9 mouse cellular contexts compared by ENCODE assay signal in the genomic region with DNA sequence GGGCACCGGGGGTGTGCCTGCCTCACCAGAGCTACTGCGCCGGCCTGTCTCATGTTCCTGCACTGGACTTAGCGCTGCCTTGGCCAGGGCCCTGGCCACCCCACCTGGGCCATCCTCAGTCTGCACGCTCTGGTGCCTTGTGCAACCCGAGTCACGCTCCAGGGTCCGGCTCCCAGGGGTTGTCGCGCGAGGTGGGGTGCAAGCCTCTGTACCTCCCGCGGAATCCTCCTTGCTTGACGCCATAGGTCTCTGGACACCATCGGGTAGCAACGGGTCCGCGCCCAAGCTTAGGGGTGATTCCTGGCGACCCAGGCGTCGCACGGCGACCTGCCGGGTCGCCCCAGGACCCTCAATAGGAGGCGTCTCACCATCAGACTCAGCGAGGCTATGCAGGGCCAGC. TPM values are rescaled to one million over a fixed set of nuclear protein-coding genes. Genes with fewer than 3 reads are reported as not detected.
DNase-seq lines count a peak whose midpoint lies in the region; ATAC-seq and TF ChIP-seq lines count a peak whose summit lies in the region.
"Had no signal": no experiment of that assay in that cellular context is flagged by ENCODE, and none has a peak within 500 bp of the region (broad histone marks: within the 10 kb centered on the region; RNA-seq: fewer than 3 reads in every experiment).

No protein-coding gene starts in this region.

- DNase-seq in heart, adult 9 months (ENCODE audit: low spot score in 2 of 2), result no peak
- no peak for DNase-seq in ES-E14 (ENCODE audit: low read depth, low spot score)
- no peak for DNase-seq in limb, embryonic 14.5 days (ENCODE audit: low spot score)
- no peak for DNase-seq in ovary, postnatal 14 days (ENCODE audit: low spot score)
- no peak for DNase-seq in ovary, postnatal 10 days (ENCODE audit: low spot score)
- DNase-seq in right cerebral cortex, postnatal 25 days, result no peak

- peak overlapping the region; percentile 49 for H3K4me3 ChIP-seq in heart, embryonic 11.5 days (ENCODE audit: low read depth, low read length)
- H3K4me3 ChIP-seq in ES-E14 (ENCODE audit: insufficient read depth in 1 of 2, low read depth in 1 of 2, low read length in 2 of 2, poor library complexity in 1 of 2, severe bottlenecking in 1 of 2), result peak overlapping the region; percentile 67 to 86
- H3K4me3 ChIP-seq in forebrain, embryonic 12.5 days (replicated peaks), result peak overlapping the region; percentile 37
- peak overlapping the region; percentile 48 for H3K4me3 ChIP-seq in limb, embryonic 14.5 days (replicated peaks; ENCODE audit: low read length)

- no peaks in the 10 kb centered on the region for H3K36me3 ChIP-seq in heart, embryonic 11.5 days (ENCODE audit: control insufficient read depth, insufficient read depth, low read length)
- peaks cover 18% of the 10 kb centered on the region for H3K36me3 ChIP-seq in ES-E14 (ENCODE audit: control insufficient read depth, insufficient read depth, low read length, poor library complexity, severe bottlenecking)
- H3K36me3 ChIP-seq in forebrain, embryonic 12.5 days (replicated peaks), result peaks cover 65% of the 10 kb centered on the region
- no peaks in the 10 kb centered on the region for H3K36me3 ChIP-seq in limb, embryonic 14.5 days (ENCODE audit: control insufficient read depth, insufficient read depth, low read length)

- peak overlapping the region; percentile 95 for H3K4me2 ChIP-seq in heart, embryonic 11.5 days
- H3K4me2 ChIP-seq in forebrain, embryonic 12.5 days, result peak overlapping the region; percentile 66
- peak overlapping the region; percentile 88 for H3K4me2 ChIP-seq in limb, embryonic 14.5 days (replicated peaks; ENCODE audit: low read depth, low read length, severe bottlenecking)

- H3K9me3 ChIP-seq in heart, embryonic 11.5 days (replicated peaks; ENCODE audit: control insufficient read depth, low read length), result no peaks in the 10 kb centered on the region
- H3K9me3 ChIP-seq in ES-E14 (ENCODE audit: control insufficient read depth, insufficient read depth, low read depth, low read length), result no peaks in the 10 kb centered on the region
- no peaks in the 10 kb centered on the region for H3K9me3 ChIP-seq in forebrain, embryonic 12.5 days
- no peaks in the 10 kb centered on the region for H3K9me3 ChIP-seq in limb, embryonic 14.5 days (ENCODE audit: control insufficient read depth, low read length)

- 22% methylated on average over 27 of the region's 27 CpGs for WGBS in heart, embryonic 11.5 days (ENCODE audit: insufficient replicate concordance)
- WGBS in forebrain, embryonic 12.5 days, result 25% methylated on average over 27 of the region's 27 CpGs
- WGBS in limb, embryonic 14.5 days, result 24% methylated on average over 27 of the region's 27 CpGs

- in situ Hi-C loops in ES-E14 (cut with MboI; ENCODE audit: low sequenced_read_pairs in 2 of 2, unreplicated experiment in 2 of 2), result no loop called here

- peaks cover 74% of the 10 kb centered on the region for H3K27me3 ChIP-seq in heart, embryonic 11.5 days (ENCODE audit: control insufficient read depth, insufficient read depth, low read length)
- peaks cover 79% of the 10 kb centered on the region for H3K27me3 ChIP-seq in forebrain, embryonic 12.5 days
- peaks cover 19% of the 10 kb centered on the region for H3K27me3 ChIP-seq in limb, embryonic 14.5 days (ENCODE audit: control insufficient read depth, insufficient read depth, low read length)

- H3K9ac ChIP-seq in heart, embryonic 11.5 days (ENCODE audit: low read depth, low read length), result peak overlapping the region; percentile 50; the same call in 1 of the 2 replicates
- H3K9ac ChIP-seq in ES-E14 (ENCODE audit: insufficient read depth, low read depth, low read length, poor library complexity, severe bottlenecking), result peak overlapping the region; percentile 87
- 0 out of 2 replicates have a peak overlapping the region, but pooled peaks have one; percentile 40 for H3K9ac ChIP-seq in forebrain, embryonic 12.5 days
- peak overlapping the region; percentile 62 for H3K9ac ChIP-seq in limb, embryonic 14.5 days (ENCODE audit: low read depth, low read length, severe bottlenecking)

- H3K27ac ChIP-seq in heart, embryonic 11.5 days (ENCODE audit: low read depth, low read length), result no peak overlapping the region
- no peak overlapping the region for H3K27ac ChIP-seq in ES-E14 (ENCODE audit: insufficient read depth, low read depth, low read length, poor library complexity, severe bottlenecking)
- no peak overlapping the region for H3K27ac ChIP-seq in forebrain, embryonic 12.5 days
- no peak overlapping the region for H3K27ac ChIP-seq in limb, embryonic 14.5 days (replicated peaks; ENCODE audit: low read depth, low read length)

- H3K4me1 ChIP-seq in heart, embryonic 11.5 days (ENCODE audit: control insufficient read depth, insufficient read depth, low read length), result peaks cover 9% of the 10 kb centered on the region
- H3K4me1 ChIP-seq in ES-E14 (ENCODE audit: control insufficient read depth in 2 of 2, insufficient read depth in 2 of 2, low read length in 2 of 2, poor library complexity in 1 of 2), result peaks cover 0 to 20% of the 10 kb centered on the region in 2 experiments; a peak in 2 of 4 replicates
- H3K4me1 ChIP-seq in forebrain, embryonic 12.5 days, result peaks cover 25% of the 10 kb centered on the region
- H3K4me1 ChIP-seq in limb, embryonic 14.5 days (ENCODE audit: control insufficient read depth, insufficient read depth, low read length), result peaks cover 9% of the 10 kb centered on the region; the same call in 1 of the 2 replicates

- no peak for TF ChIP-seq POLR2A in limb, embryonic 14.5 days (IDR thresholded peaks at IDR 0.05; ENCODE audit: borderline replicate concordance, extremely low read depth, insufficient read depth, insufficient read length)

- ATAC-seq in heart, embryonic 11.5 days (replicated peaks; ENCODE audit: insufficient number of reproducible peaks, low FRiP score, low TSS enrichment), result no peak
- no peak for ATAC-seq in forebrain, embryonic 12.5 days (ENCODE audit: low FRiP score)
- no peak for ATAC-seq in limb, embryonic 14.5 days (ENCODE audit: low FRiP score, low read depth)

TF ChIP-seq in ES-E14, 5 proteins besides CTCF, POLR2A, EP300 and RAD21:
- TF ChIP-seq ZC3H11A (IDR thresholded peaks at IDR 0.05; ENCODE audit: borderline replicate concordance, low read depth, low read length), result no peak
- no peak for TF ChIP-seq MAFK (IDR thresholded peaks at IDR 0.05; ENCODE audit: insufficient read depth, low read depth, low read length)
- TF ChIP-seq ZNF384 (IDR thresholded peaks at IDR 0.05; ENCODE audit: low read depth, low read length), result no peak
TF ChIP-seq in ES-E14: peak in this region for 0.

RNA-seq across cellular contexts. Expression of gene Dnase2a, which starts 4.0 kb away (rescaled TPM):
- polyA plus RNA-seq in heart, embryonic 11.5 days (2014; fragmentation: Nextera tagmentation; extraction: Ambion mirVana), result 4.3 and 5.4 TPM in 2 replicates
- total RNA-seq in ES-E14 (2012; rRNA removed), result 23.7 and 29.5 TPM in 2 replicates
- 8.7 and 9.8 TPM in 2 replicates for polyA plus RNA-seq in forebrain, embryonic 12.5 days (2016; fragmentation: Nextera tagmentation; extraction: Ambion mirVana)
- 18.5 and 20.5 TPM in 2 replicates for polyA plus RNA-seq in limb, embryonic 14.5 days (2012; rRNA removed)
- 13.8 and 15.4 TPM in 2 replicates for polyA plus RNA-seq in limb, embryonic 14.5 days (2014; fragmentation: Nextera tagmentation; extraction: Ambion mirVana)

RNA-seq across cellular contexts. Expression of gene Klf1, which starts 10.7 kb away (rescaled TPM):
- 48.7 and 65.0 TPM in 2 replicates for polyA plus RNA-seq in heart, embryonic 11.5 days (2014; fragmentation: Nextera tagmentation; extraction: Ambion mirVana)
- 0.31 and 0.53 TPM in 2 replicates for total RNA-seq in ES-E14 (2012; rRNA removed)
- 2.4 and 3.5 TPM in 2 replicates for polyA plus RNA-seq in forebrain, embryonic 12.5 days (2016; fragmentation: Nextera tagmentation; extraction: Ambion mirVana)
- 2.5 and 3.0 TPM in 2 replicates for polyA plus RNA-seq in limb, embryonic 14.5 days (2012; rRNA removed)
- polyA plus RNA-seq in limb, embryonic 14.5 days (2014; fragmentation: Nextera tagmentation; extraction: Ambion mirVana), result 1.4 and 2.0 TPM in 2 replicates

RNA-seq across cellular contexts. Expression of gene Gcdh, which starts 18.7 kb away (rescaled TPM):
- 36.2 and 40.4 TPM in 2 replicates for polyA plus RNA-seq in heart, embryonic 11.5 days (2014; fragmentation: Nextera tagmentation; extraction: Ambion mirVana)
- total RNA-seq in ES-E14 (2012; rRNA removed), result 36.3 and 57.2 TPM in 2 replicates
- polyA plus RNA-seq in forebrain, embryonic 12.5 days (2016; fragmentation: Nextera tagmentation; extraction: Ambion mirVana), result 31.1 and 33.2 TPM in 2 replicates
- 45.8 and 58.9 TPM in 2 replicates for polyA plus RNA-seq in limb, embryonic 14.5 days (2012; rRNA removed)
- polyA plus RNA-seq in limb, embryonic 14.5 days (2014; fragmentation: Nextera tagmentation; extraction: Ambion mirVana), result 29.8 and 34.5 TPM in 2 replicates

RNA-seq across cellular contexts. Expression of gene Mast1, which starts 24.8 kb away (rescaled TPM):
- 0.27 TPM in 1 of 2 replicates, not detected in the other for polyA plus RNA-seq in heart, embryonic 11.5 days (2014; fragmentation: Nextera tagmentation; extraction: Ambion mirVana)
- 1.4 and 2.5 TPM in 2 replicates for total RNA-seq in ES-E14 (2012; rRNA removed)
- 29.3 and 35.3 TPM in 2 replicates for polyA plus RNA-seq in forebrain, embryonic 12.5 days (2016; fragmentation: Nextera tagmentation; extraction: Ambion mirVana)
- 0.36 and 0.50 TPM in 2 replicates for polyA plus RNA-seq in limb, embryonic 14.5 days (2012; rRNA removed)
- 0.15 and 0.32 TPM in 2 replicates for polyA plus RNA-seq in limb, embryonic 14.5 days (2014; fragmentation: Nextera tagmentation; extraction: Ambion mirVana)

RNA-seq across cellular contexts. Expression of gene Rtbdn, which starts 34.4 kb away (rescaled TPM):
- polyA plus RNA-seq in heart, embryonic 11.5 days (2014; fragmentation: Nextera tagmentation; extraction: Ambion mirVana), result not detected in 2 replicates
- 0.13 TPM in 1 of 2 replicates, not detected in the other for total RNA-seq in ES-E14 (2012; rRNA removed)
- 0.88 and 1.6 TPM in 2 replicates for polyA plus RNA-seq in forebrain, embryonic 12.5 days (2016; fragmentation: Nextera tagmentation; extraction: Ambion mirVana)
- not detected in 2 replicates for polyA plus RNA-seq in limb, embryonic 14.5 days (2012; rRNA removed)
- not detected in 2 replicates for polyA plus RNA-seq in limb, embryonic 14.5 days (2014; fragmentation: Nextera tagmentation; extraction: Ambion mirVana)
- polyA plus RNA-seq: gonadal fat pad, adult 2 months had no signal

Comparison
In these comparisons a context has a peak if more than half of its experiments do, and no peak if none do; other contexts are left out.
1. RNA of gene Klf1, which starts 10.7 kb away (polyA plus RNA-seq): 48.7 to 65.0 TPM in heart, embryonic 11.5 days; 2.4 to 3.5 TPM in forebrain, embryonic 12.5 days and 1.4 to 3.0 TPM in limb, embryonic 14.5 days; every median in the first group is over 10 times any median in the second.
2. Peak in every context shown above with its lines, with median percentiles within 50 percentile points of each other: H3K4me2 ChIP-seq, H3K4me3 ChIP-seq and H3K9ac ChIP-seq.